Mouse (Mus musculus) heart, embryonic 11.5 days (tissue): ENCODE data around the gene Gipc3. TPM values are rescaled to one million over a fixed set of nuclear protein-coding genes. Genes with fewer than 3 reads are reported as not detected.

ENCODE experiments used
- ATAC-seq: fragments of 200-750 bp; cut with Nextera tagmentation; replicated peaks from 2 replicates; pipeline ENCODE4 v1.8.0; 2017; ENCODE audit warnings: moderate library complexity; ENCODE audit not compliant: insufficient number of reproducible peaks, low FRiP score, low TSS enrichment
- H3K27ac ChIP-seq: fragments of 300-500 bp; sonication (generic); 2 replicates; pipeline ENCODE4 v1.5.1; 2014; ENCODE audit warnings: mild to moderate bottlenecking, low read depth, low read length
- H3K27me3 ChIP-seq: fragments of 300-500 bp; sonication (generic); 2 replicates; pipeline ENCODE4 v1.6.1; 2014; ENCODE audit warnings: mild to moderate bottlenecking, low read length, mixed read lengths; ENCODE audit not compliant: control insufficient read depth, insufficient read depth
- H3K36me3 ChIP-seq: fragments of 300-500 bp; sonication (generic); 2 replicates; pipeline ENCODE4 v1.6.1; 2014; ENCODE audit warnings: mild to moderate bottlenecking, low read length, moderate library complexity, mixed read lengths; ENCODE audit not compliant: control insufficient read depth, insufficient read depth
- H3K4me1 ChIP-seq: fragments of 300-500 bp; sonication (generic); 2 replicates; pipeline ENCODE4 v1.6.1; 2014; ENCODE audit warnings: low read length; ENCODE audit not compliant: control insufficient read depth, insufficient read depth
- H3K4me2 ChIP-seq: fragments of 300-500 bp; sonication (generic); 2 replicates; pipeline ENCODE4 v1.6.1; 2014; ENCODE audit warnings: mild to moderate bottlenecking, moderate library complexity
- H3K4me3 ChIP-seq: fragments of 300-500 bp; sonication (generic); 2 replicates; pipeline ENCODE4 v1.5.1; 2014; ENCODE audit warnings: low read depth, low read length
- H3K9ac ChIP-seq: fragments of 300-500 bp; sonication (generic); 2 replicates; pipeline ENCODE4 v1.6.1; 2014; ENCODE audit warnings: mild to moderate bottlenecking, low read depth, low read length, moderate library complexity
- H3K9me3 ChIP-seq: fragments of 300-500 bp; sonication (generic); replicated peaks from 2 replicates; pipeline ENCODE4 v1.6.1; 2016; ENCODE audit warnings: low read length; ENCODE audit not compliant: control insufficient read depth
- whole genome bisulfite sequencing: fragments of 180-500 bp; shearing (Covaris S2); extraction: QIAGEN DNeasy Blood & Tissue Kit; methylation state at CpG from one replicate; pipeline ENCODE4 v1.1.7; 2014; ENCODE audit not compliant: insufficient replicate concordance; 5-methylcytosine and 5-hydroxymethylcytosine counted together
- polyA plus RNA-seq: library from polyadenylated mRNA; unstranded; fragments of >200 nt; fragmentation: Nextera tagmentation; extraction: Ambion mirVana; gene quantifications from 2 replicates; pipeline ENCODE4 v1.2.1, GENCODE M21; 2014

Gene Gipc3
- polyA plus RNA-seq, 1 experiment from 2014 or later = not detected

- H3K9me3 ChIP-seq = no peaks in the 10 kb centered on the region
- WGBS = 53% methylated on average over 12 of the region's 12 CpGs
- no peaks in the 10 kb centered on the region for H3K36me3 ChIP-seq
- H3K4me3 ChIP-seq = peak overlapping the region; percentile 68
- ATAC-seq = no peak
- peaks cover 29% of the 10 kb centered on the region for H3K4me1 ChIP-seq
- no peaks in the 10 kb centered on the region for H3K27me3 ChIP-seq
- no peak overlapping the region for H3K27ac ChIP-seq
- peak overlapping the region; percentile 90 for H3K4me2 ChIP-seq
- peak overlapping the region; percentile 2; the same call in 1 of the 2 replicates for H3K9ac ChIP-seq
Observed at GRCm38 (mm10) chr10:81356352-81356990, 13.4 kb upstream of the Gipc3 start.

- Histone ChIP-seq H3K4me1 (peaks cover 26% of the 10 kb centered on the region), H3K9ac (no peak overlapping the region), H3K27me3 (no peaks in the 10 kb centered on the region), H3K36me3 (no peaks in the 10 kb centered on the region), H3K9me3 (no peaks in the 10 kb centered on the region), H3K4me2 (no peak overlapping the region), H3K27ac (no peak overlapping the region), H3K4me3 (no peak overlapping the region)
- no peak for ATAC-seq
- 73% methylated on average over 4 of the region's 4 CpGs for WGBS
Observed at GRCm38 (mm10) chr10:81355533-81355932, 12.5 kb upstream of the Gipc3 start.

- Histone ChIP-seq H3K4me3 (no peak overlapping the region), H3K36me3 (no peaks in the 10 kb centered on the region), H3K9me3 (no peaks in the 10 kb centered on the region), H3K4me1 (peaks cover 25% of the 10 kb centered on the region), H3K27me3 (no peaks in the 10 kb centered on the region), H3K9ac (no peak overlapping the region), H3K4me2 (no peak overlapping the region), H3K27ac (no peak overlapping the region)
- 55% methylated on average over 9 of the region's 9 CpGs for WGBS
- no peak for ATAC-seq
Observed at GRCm38 (mm10) chr10:81354738-81355477, 11.8 kb upstream of the Gipc3 start.

GRCm38 (mm10) chr10:81351678-81352291 lies 8.7 kb upstream of the Gipc3 start:
- peaks cover 11% of the 10 kb centered on the region; the same call in 1 of the 2 replicates for H3K36me3 ChIP-seq
- peak overlapping the region; percentile 54; the same call in 1 of the 2 replicates for H3K9ac ChIP-seq
- no peak for ATAC-seq
- no peaks in the 10 kb centered on the region for H3K9me3 ChIP-seq
- peaks cover 34% of the 10 kb centered on the region for H3K4me1 ChIP-seq
- H3K27ac ChIP-seq = peak overlapping the region; percentile 41
- 15% methylated on average over 9 of the region's 9 CpGs for WGBS
- no peak overlapping the region for H3K4me3 ChIP-seq
- peak overlapping the region; percentile 47 for H3K4me2 ChIP-seq
- H3K27me3 ChIP-seq = no peaks in the 10 kb centered on the region

GRCm38 (mm10) chr10:81350351-81351063 lies 7.4 kb upstream of the Gipc3 start, which contains the start of gene Hmg20b:
Hmg20b (minus strand) TSS chr10:81350480.
- Histone ChIP-seq H3K9ac (peak within 1 kb of the TSS; percentile 93), H3K36me3 (peaks cover 11% of the 10 kb centered on the region; the same call in 1 of the 2 replicates), H3K4me3 (peak within 1 kb of the TSS; percentile 85), H3K4me2 (peak within 1 kb of the TSS; percentile 95), H3K4me1 (peaks cover 37% of the 10 kb centered on the region), H3K27ac (peak within 1 kb of the TSS; percentile 80), H3K27me3 (no peaks in the 10 kb centered on the region), H3K9me3 (no peaks in the 10 kb centered on the region)
- ATAC-seq = peak; percentile 88
- WGBS = under 1% methylated on average over 54 of the region's 54 CpGs

GRCm38 (mm10) chr10:81349961-81350350 lies 6.9 kb upstream of the Gipc3 start:
- Histone ChIP-seq H3K27ac (peak overlapping the region; percentile 80), H3K4me3 (peak overlapping the region; percentile 85), H3K9ac (peak overlapping the region; percentile 93), H3K4me2 (peak overlapping the region; percentile 95), H3K27me3 (0 out of 2 replicates have a peak, but pooled peaks cover under 1% of the 10 kb centered on the region), H3K9me3 (no peaks in the 10 kb centered on the region), H3K36me3 (peaks cover 11% of the 10 kb centered on the region; the same call in 1 of the 2 replicates), H3K4me1 (peaks cover 37% of the 10 kb centered on the region)
- ATAC-seq = peak; percentile 8
- under 1% methylated on average over 29 of the region's 29 CpGs for WGBS

- ATAC-seq = peak; percentile 33; the same call in 1 of the 2 replicates
- WGBS = 5% methylated on average over 12 of the region's 12 CpGs
- H3K27ac ChIP-seq = peak overlapping the region; percentile 80
Observed at GRCm38 (mm10) chr10:81349146-81349545, 6.1 kb upstream of the Gipc3 start.

More at GRCm38 (mm10) chr10:81349146-81349545, 6.1 kb upstream of the Gipc3 start:
- Histone ChIP-seq H3K9ac (peak overlapping the region; percentile 93), H3K4me2 (peak overlapping the region; percentile 95), H3K36me3 (peaks cover 11% of the 10 kb centered on the region; the same call in 1 of the 2 replicates), H3K27me3 (0 out of 2 replicates have a peak, but pooled peaks cover 7% of the 10 kb centered on the region), H3K4me3 (peak overlapping the region; percentile 85), H3K4me1 (peaks cover 37% of the 10 kb centered on the region), H3K9me3 (no peaks in the 10 kb centered on the region)
